Mouse (Mus musculus): Measurements from ENCODE around the gene Nptn. TPM values are rescaled to one million over a fixed set of nuclear protein-coding genes. Genes with fewer than 3 reads are reported as not detected.

Gene Nptn
- polyA plus RNA-seq, 1 experiment from 2014 or later: 255 TPM

Other genes starting within 250 kb of the Nptn start
- not detected in 2 replicates for gene Tbc1d21, start 211.8 kb upstream of the Nptn start, polyA plus RNA-seq (2014; fragmentation: Nextera tagmentation; extraction: Ambion mirVana)
- 11.2 and 12.8 TPM in 2 replicates for gene Insyn1, start 93.6 kb upstream of the Nptn start, polyA plus RNA-seq (2014; fragmentation: Nextera tagmentation; extraction: Ambion mirVana)
- 36.0 and 42.2 TPM in 2 replicates for gene Cd276, start 26.8 kb upstream of the Nptn start, polyA plus RNA-seq (2014; fragmentation: Nextera tagmentation; extraction: Ambion mirVana)
- gene Rec114, start 161.7 kb downstream of the Nptn start, polyA plus RNA-seq (2014; fragmentation: Nextera tagmentation; extraction: Ambion mirVana): 2.1 and 3.1 TPM in 2 replicates
- 4.1 and 4.9 TPM in 2 replicates for gene Hcn4, start 241.2 kb downstream of the Nptn start, polyA plus RNA-seq (2014; fragmentation: Nextera tagmentation; extraction: Ambion mirVana)